Mouse (Mus musculus) intestine, embryonic 14.5 days (tissue): ENCODE measurements around the gene Prkag1. TPM values are rescaled to one million over a fixed set of nuclear protein-coding genes. Genes with fewer than 3 reads are reported as not detected.
"Not testable (repeated sequence)": the region's sequence is repeated elsewhere in the genome, so short reads cannot be mapped to it uniquely, and the experiment has no call there.

Source experiments
- ATAC-seq: fragments of 200-750 bp; cut with Nextera tagmentation; replicated peaks from 2 replicates; pipeline ENCODE4 v1.8.0; 2017; ENCODE audit warnings: low read depth, moderate number of reproducible peaks, moderate TSS enrichment, moderate library complexity; ENCODE audit not compliant: low FRiP score, low TSS enrichment
- DNase-seq: peaks from one replicate; pipeline ENCODE4 v3.0.0-alpha.2; 2018; ENCODE audit warnings: low spot score
- H3K27ac ChIP-seq: fragments of 300-500 bp; sonication (generic); 2 replicates; pipeline ENCODE4 v1.5.1; 2014; ENCODE audit warnings: low read depth, mild to moderate bottlenecking, control low read depth
- H3K27me3 ChIP-seq: fragments of 300-500 bp; sonication (generic); replicated peaks from 2 replicates; pipeline ENCODE4 v1.6.1; 2014; ENCODE audit warnings: low read length, control low read depth; ENCODE audit not compliant: control insufficient read depth, insufficient read depth
- H3K36me3 ChIP-seq: fragments of 300-500 bp; sonication (generic); 2 replicates; pipeline ENCODE4 v1.6.1; 2014; ENCODE audit warnings: low read length, control low read depth; ENCODE audit not compliant: control insufficient read depth, insufficient read depth
- H3K4me1 ChIP-seq: fragments of 300-500 bp; sonication (generic); replicated peaks from 2 replicates; pipeline ENCODE4 v1.6.1; 2014; ENCODE audit warnings: low read length, control low read depth, mixed read lengths; ENCODE audit not compliant: control insufficient read depth, insufficient read depth
- H3K4me2 ChIP-seq: fragments of 300-500 bp; sonication (generic); 2 replicates; pipeline ENCODE4 v1.6.1; 2014; ENCODE audit warnings: low read length
- H3K4me3 ChIP-seq: fragments of 300-500 bp; sonication (generic); 2 replicates; pipeline ENCODE4 v1.5.1; 2014; ENCODE audit warnings: low read depth, low read length, control low read depth, mixed read lengths
- H3K9ac ChIP-seq: fragments of 300-500 bp; sonication (generic); 2 replicates; pipeline ENCODE4 v1.6.1; 2014; ENCODE audit warnings: mild to moderate bottlenecking, low read length
- H3K9me3 ChIP-seq: fragments of 300-500 bp; sonication (generic); 2 replicates; pipeline ENCODE4 v1.6.1; 2016; ENCODE audit warnings: low read length, control low read depth; ENCODE audit not compliant: control insufficient read depth
- WGBS: fragments of 180-500 bp; shearing (Covaris S2); extraction: QIAGEN DNeasy Blood & Tissue Kit; methylation state at CpG from one replicate; pipeline ENCODE4 v1.1.7; 2014; 5-methylcytosine and 5-hydroxymethylcytosine counted together
- polyA plus RNA-seq: library from polyadenylated mRNA; unstranded; fragments of >200 nt; fragmentation: Nextera tagmentation; extraction: Ambion mirVana; gene quantifications from 2 replicates; pipeline ENCODE4 v1.2.1, GENCODE M21; 2014

Gene Prkag1
- polyA plus RNA-seq, 1 experiment from 2014 or later: 77.3 TPM

DNA sequence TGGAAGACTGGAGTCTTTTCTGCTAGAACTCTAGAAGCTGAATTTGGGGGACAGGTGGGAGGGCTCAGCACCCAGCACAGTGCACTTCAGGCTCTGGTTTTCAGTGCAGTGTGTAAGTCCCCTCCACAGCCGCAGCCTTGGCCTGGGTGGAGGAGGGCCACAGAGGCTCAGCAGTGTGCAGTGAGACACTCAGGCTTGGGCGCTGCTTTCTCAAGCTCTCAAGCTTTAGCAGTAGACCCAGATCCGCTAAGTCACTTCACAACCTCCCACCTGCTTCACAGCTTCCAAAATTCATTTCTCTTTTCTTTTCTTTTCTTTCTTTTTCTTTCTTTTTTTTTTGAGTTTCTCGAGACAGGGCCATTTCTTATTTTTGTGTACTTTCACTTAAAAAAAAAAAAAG, 10.4 kb downstream of the Prkag1 start:
- H3K4me3 ChIP-seq: no peak overlapping the region
- H3K4me1 ChIP-seq: no peaks in the 10 kb centered on the region
- no peak for DNase-seq
- 85% methylated on average over 4 of the region's 4 CpGs for WGBS
- no peak overlapping the region for H3K27ac ChIP-seq
- no peak overlapping the region for H3K9ac ChIP-seq
- H3K9me3 ChIP-seq: no peaks in the 10 kb centered on the region
- no peak overlapping the region for H3K4me2 ChIP-seq
- no peak for ATAC-seq
- no peaks in the 10 kb centered on the region for H3K27me3 ChIP-seq
- peaks cover 36% of the 10 kb centered on the region for H3K36me3 ChIP-seq

DNA sequence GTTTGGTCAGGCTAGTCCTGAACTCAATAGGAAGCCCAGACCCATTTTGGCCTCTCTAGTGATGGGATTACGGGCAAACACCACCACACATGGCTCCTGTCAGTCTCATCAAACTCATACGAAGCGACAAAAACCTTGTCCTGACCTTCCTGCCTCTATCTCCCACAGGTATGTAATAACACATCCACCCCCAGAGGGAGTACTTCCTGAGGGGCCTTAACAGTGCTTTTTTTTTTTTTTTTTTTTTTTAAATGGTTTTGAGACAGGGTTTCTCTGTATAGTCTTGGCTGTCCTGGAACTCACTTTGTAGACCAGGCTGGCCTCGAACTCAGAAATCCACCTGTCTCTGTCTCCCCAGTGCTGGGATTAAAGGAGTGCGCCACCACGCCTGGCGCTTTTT, 13.2 kb downstream of the Prkag1 start:
- H3K4me2 ChIP-seq: no peak overlapping the region
- peaks cover 45% of the 10 kb centered on the region for H3K36me3 ChIP-seq
- H3K27me3 ChIP-seq: no peaks in the 10 kb centered on the region
- H3K4me1 ChIP-seq: no peaks in the 10 kb centered on the region
- no peak overlapping the region for H3K9ac ChIP-seq
- no peaks in the 10 kb centered on the region for H3K9me3 ChIP-seq
- ATAC-seq (no peak), DNase-seq (no peak)
- no peak overlapping the region for H3K4me3 ChIP-seq
- 92% methylated on average over 7 of the region's 7 CpGs for WGBS
- H3K27ac ChIP-seq: no peak overlapping the region

DNA sequence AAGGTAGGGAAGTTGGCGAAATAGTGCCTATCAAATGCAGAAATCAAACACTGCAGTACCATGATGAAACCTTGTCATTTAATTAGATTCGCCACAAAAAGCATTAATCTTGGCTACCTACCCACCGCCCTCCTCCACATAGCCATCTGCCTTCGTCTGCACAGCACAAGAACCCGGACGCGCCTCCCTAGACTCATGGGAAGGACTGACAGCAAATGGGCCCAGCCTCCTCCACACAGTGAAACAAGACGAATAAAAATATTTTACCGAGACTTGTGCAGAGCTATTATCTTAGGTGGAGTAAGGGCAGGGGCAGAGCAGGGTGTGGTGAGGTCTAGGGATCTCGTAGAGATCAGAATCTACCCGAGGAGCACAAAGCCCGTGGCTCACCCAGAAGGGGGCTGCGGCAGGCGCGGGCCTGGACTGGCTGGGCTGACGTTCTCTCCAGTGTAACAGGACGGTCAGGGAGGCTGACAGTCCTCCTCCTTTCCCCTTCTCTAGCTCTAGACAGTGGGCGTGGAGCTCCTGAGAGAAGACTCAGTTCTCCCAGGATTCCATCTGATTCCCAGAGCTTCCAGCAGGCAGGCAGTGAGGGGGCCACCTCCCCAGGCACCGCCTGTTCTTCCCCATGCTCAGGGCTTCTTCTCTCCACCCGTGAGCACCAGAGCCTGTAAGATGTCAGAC, 18.4 kb downstream of the Prkag1 start:
- Histone ChIP-seq H3K4me3 (no peak overlapping the region), H3K36me3 (peaks cover 37% of the 10 kb centered on the region), H3K4me1 (peaks cover 6% of the 10 kb centered on the region), H3K27me3 (peaks cover 22% of the 10 kb centered on the region), H3K9me3 (no peaks in the 10 kb centered on the region), H3K4me2 (no peak overlapping the region), H3K9ac (no peak overlapping the region), H3K27ac (no peak overlapping the region)
- WGBS: 84% methylated on average over 20 of the region's 20 CpGs
- no peak for ATAC-seq
- no peak for DNase-seq

GRCm38 (mm10) chr15:98810212-98810611, 21.1 kb downstream of the Prkag1 start:
- H3K36me3 ChIP-seq: peaks cover 28% of the 10 kb centered on the region
- H3K27ac ChIP-seq, ATAC-seq, DNase-seq, H3K9ac ChIP-seq, H3K4me2 ChIP-seq, H3K9me3 ChIP-seq, H3K4me3 ChIP-seq: not testable (repeated sequence)
- WGBS: 74% methylated on average over 6 of the region's 6 CpGs
- peaks cover 48% of the 10 kb centered on the region for H3K27me3 ChIP-seq
- peaks cover 15% of the 10 kb centered on the region for H3K4me1 ChIP-seq

DNA sequence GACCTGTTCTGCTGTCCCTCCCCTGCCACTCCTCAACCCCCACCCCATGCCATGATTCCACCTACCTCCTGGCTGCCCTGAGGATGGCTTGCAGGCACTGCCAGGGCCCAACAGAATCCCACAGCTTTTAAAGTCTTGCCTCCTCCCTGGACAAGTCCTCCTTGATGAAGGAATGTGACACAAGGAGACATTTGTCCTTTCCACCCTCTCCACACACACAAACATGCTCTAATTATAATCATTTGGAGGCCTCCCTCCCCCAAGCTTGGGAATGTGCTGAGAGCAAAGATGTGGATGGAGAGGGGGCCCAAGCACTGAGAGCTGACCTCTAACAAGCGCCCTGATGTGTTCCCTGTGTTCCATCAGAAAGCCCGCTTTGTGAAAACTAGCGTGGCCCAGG, 21.9 kb downstream of the Prkag1 start, which contains the start of gene Ddn:
Gene Ddn, minus strand, starts transcription at position 101 of the 400 bp plus-strand sequence.
- WGBS: 58% methylated on average over 3 of the region's 3 CpGs
- DNase-seq: no peak
- Histone ChIP-seq H3K27me3 (peaks cover 57% of the 10 kb centered on the region), H3K4me1 (peaks cover 15% of the 10 kb centered on the region), H3K9me3 (no peaks in the 10 kb centered on the region), H3K4me2 (peak within 1 kb of the TSS; percentile 55), H3K36me3 (peaks cover 22% of the 10 kb centered on the region), H3K9ac (no peak within 1 kb of the TSS), H3K4me3 (peak within 1 kb of the TSS; percentile 27), H3K27ac (no peak within 1 kb of the TSS)
- ATAC-seq: no peak

DNA sequence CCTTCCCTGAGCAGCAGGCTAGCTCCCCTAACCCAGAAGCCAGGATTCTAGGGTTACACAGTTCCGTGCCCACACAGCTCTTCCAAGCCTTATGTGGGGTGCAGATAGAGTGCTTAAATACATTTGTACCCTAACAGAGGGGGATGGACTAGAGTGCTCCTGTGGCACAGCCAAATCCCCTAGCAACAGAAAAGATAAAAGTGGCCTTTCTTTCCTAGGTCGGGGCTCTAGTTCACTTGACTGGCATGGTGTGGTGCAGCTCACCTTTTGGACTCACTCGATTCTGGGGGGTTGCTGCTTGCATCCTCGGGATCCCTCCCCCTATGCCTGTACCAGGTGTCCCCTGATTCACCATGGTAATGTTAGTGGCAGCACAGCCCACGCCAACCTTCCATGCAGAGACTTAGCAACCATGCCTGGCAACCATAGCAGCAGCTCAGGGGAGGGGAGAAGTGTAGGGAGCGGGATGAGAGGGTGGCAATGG, 22.6 kb downstream of the Prkag1 start:
- ATAC-seq (no peak), DNase-seq (no peak)
- no peak overlapping the region for H3K27ac ChIP-seq
- 12% methylated on average over 6 of the region's 6 CpGs for WGBS
- H3K27me3 ChIP-seq: peaks cover 64% of the 10 kb centered on the region
- H3K4me3 ChIP-seq: no peak overlapping the region
- peaks cover 15% of the 10 kb centered on the region for H3K36me3 ChIP-seq
- no peak overlapping the region; the same call in 1 of the 2 replicates for H3K4me2 ChIP-seq
- no peaks in the 10 kb centered on the region for H3K9me3 ChIP-seq
- no peak overlapping the region for H3K9ac ChIP-seq
- H3K4me1 ChIP-seq: peaks cover 15% of the 10 kb centered on the region

- 1% methylated on average over 33 of the region's 34 CpGs for WGBS
- ATAC-seq (no peak), DNase-seq (no peak)
- peaks cover 70% of the 10 kb centered on the region for H3K27me3 ChIP-seq
- peaks cover 9% of the 10 kb centered on the region for H3K36me3 ChIP-seq
- H3K4me2 ChIP-seq: peak overlapping the region; percentile 55
- H3K9ac ChIP-seq: peak overlapping the region; percentile 17; the same call in 1 of the 2 replicates
- H3K4me1 ChIP-seq: peaks cover 15% of the 10 kb centered on the region
- no peak overlapping the region for H3K27ac ChIP-seq
- peak overlapping the region; percentile 27 for H3K4me3 ChIP-seq
- no peaks in the 10 kb centered on the region for H3K9me3 ChIP-seq
These were observed 23.2 kb downstream of the Prkag1 start for GRCm38 (mm10) chr15:98807895-98808650.

- peaks cover 80% of the 10 kb centered on the region for H3K27me3 ChIP-seq
- no peak for DNase-seq
- H3K9ac ChIP-seq: no peak overlapping the region
- no peak overlapping the region for H3K27ac ChIP-seq
- H3K4me1 ChIP-seq: peaks cover 15% of the 10 kb centered on the region
- peak overlapping the region; percentile 27 for H3K4me3 ChIP-seq
- H3K36me3 ChIP-seq: no peaks in the 10 kb centered on the region
- WGBS: under 1% methylated on average over 55 of the region's 58 CpGs
- peak overlapping the region; percentile 55 for H3K4me2 ChIP-seq
- H3K9me3 ChIP-seq: no peaks in the 10 kb centered on the region
- ATAC-seq: peak; percentile 5; the same call in 1 of the 2 replicates
These were observed 24.2 kb downstream of the Prkag1 start for GRCm38 (mm10) chr15:98806809-98807770.
